Mouse (Mus musculus) colon, adult 2 months (tissue): ENCODE results near the gene Tceal6. TPM values are rescaled to one million over a fixed set of nuclear protein-coding genes. Genes with fewer than 3 reads are reported as not detected.

Source experiments
- polyA plus RNA-seq: library from polyadenylated mRNA; depleted of rRNA; stranded (reverse); fragments of >200 nt; gene quantifications from 2 replicates; pipeline ENCODE4 v1.2.3, GENCODE M21; 2012; rRNA removed

The Tceal6 gene
- polyA plus RNA-seq = 1.1 and 1.2 TPM in 2 replicates

GRCm38 (mm10) chrX:135210436-135211221, at the start of gene Tceal6:
TSS of gene Tceal6 (minus strand) at chrX:135210687.

DNA sequence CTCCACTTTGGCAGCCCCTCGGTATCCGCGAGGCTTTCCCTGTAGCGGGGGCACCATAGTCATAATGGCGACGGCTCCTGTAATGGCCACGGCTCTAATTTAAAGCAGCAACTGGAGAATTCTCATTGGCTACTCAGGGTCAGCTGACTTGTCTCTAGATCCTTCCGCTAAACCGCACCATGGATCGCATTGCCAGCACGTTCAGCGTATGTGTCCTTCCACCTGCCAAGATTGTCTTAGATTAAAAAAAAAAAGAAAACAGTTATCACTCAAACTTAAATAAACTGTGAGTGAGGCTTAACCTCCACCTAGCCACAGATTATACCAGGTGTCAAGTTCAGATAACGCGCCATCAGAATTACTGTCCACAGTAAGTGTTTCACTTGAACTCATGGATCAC, 33.0 kb downstream of the Tceal6 start, which contains the start of gene Gm15023:
Gene Gm15023, minus strand, starts transcription at position 101 of the 400 bp plus-strand sequence.

Other genes starting within 250 kb of the Tceal6 start
- not detected in 2 replicates for gene Nxf2, start 245.9 kb downstream of the Tceal6 start, polyA plus RNA-seq
- gene Zmat1, start 201.5 kb downstream of the Tceal6 start, polyA plus RNA-seq = 0.14 and 0.21 TPM in 2 replicates
- gene Gm15023, start 33.1 kb downstream of the Tceal6 start, polyA plus RNA-seq = not detected in 2 replicates
- not detected in 2 replicates for gene Pramel3, start 91.6 kb upstream of the Tceal6 start, polyA plus RNA-seq
- gene Gm5128, start 162.6 kb upstream of the Tceal6 start, polyA plus RNA-seq = not detected in 2 replicates
- not detected in 2 replicates for gene Gm7903, start 223.1 kb upstream of the Tceal6 start, polyA plus RNA-seq